Mouse (Mus musculus) testis, postnatal 14 days (tissue): ENCODE data around the gene Otc.

Experiments used
- DNase-seq: peaks from one replicate; pipeline ENCODE4 v3.0.0; 2021; ENCODE audit warnings: low spot score

The Otc gene

GRCm38 (mm10) chrX:10251852-10252504, at the start of gene Otc:
Otc (plus strand) TSS chrX:10252305.
- no peak for DNase-seq

DNA sequence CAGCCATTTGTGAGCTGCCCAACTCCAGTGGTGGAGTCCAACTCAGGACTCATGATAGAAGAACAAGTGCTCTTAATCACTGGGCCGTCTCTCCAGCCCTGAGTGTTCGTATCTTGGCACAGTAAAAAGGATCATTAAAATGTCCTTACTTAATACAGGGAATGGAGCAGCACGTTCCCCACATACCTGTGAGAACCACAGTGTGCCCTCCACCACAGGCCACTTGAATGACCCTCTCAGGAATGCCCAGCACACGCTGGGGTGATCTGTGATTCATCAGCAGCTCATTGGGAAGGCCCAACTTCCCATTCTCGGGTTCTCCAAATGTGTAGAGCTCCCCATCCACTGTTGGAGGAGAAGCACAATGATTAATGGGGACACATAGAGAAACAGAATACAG, 46.2 kb upstream of the Otc start:
- DNase-seq: no peak

DNA sequence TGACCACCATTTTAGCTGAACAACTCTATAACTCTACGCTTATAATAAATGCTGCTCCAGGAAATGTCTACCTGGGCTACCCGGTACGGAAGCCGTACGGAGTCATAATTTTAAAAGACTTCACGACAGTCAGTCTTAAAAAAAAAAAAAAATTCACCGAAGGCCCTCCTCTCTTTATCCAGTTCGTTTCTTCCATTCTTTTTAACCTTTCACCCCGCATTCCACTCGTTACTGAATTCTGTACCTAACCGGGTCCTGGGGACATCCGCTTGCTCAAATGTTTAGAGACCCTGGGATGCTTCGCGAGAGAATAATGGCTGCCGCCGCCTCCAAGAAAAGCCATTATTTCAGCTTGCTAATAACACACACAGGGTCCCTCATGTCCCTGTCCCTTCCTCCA, 36.1 kb upstream of the Otc start:
- DNase-seq: peak; percentile 26

GRCm38 (mm10) chrX:10216410-10216949, 35.6 kb upstream of the Otc start, which contains the start of gene Rpgr:
Rpgr (minus strand) TSS chrX:10216920.
- peak; percentile 91 for DNase-seq

DNA sequence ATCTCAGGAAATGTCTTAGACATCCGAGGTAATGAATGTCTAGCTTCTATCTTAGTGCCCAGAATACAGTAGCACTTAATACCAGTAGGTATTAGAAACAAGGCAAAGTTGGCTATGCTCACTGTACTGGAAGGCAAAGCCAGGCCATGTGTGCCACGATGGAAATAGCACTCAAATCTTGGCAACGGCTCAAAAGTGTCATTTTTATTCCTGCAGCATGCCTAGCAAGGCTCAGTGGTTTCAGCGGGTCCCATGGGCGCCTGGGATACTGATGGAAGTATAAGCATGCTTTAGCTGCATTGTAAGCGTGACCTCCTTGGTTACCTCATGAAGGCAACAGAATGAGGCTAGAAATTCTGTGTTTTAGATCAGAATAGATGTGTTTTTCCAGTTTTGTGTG, 32.8 kb upstream of the Otc start:
- DNase-seq: no peak

GRCm38 (mm10) chrX:10233051-10233450, 19.1 kb upstream of the Otc start:
- no peak for DNase-seq

GRCm38 (mm10) chrX:10234617-10235016, 17.5 kb upstream of the Otc start:
- no peak for DNase-seq

GRCm38 (mm10) chrX:10239515-10239914, 12.6 kb upstream of the Otc start:
- no peak for DNase-seq

GRCm38 (mm10) chrX:10243916-10244315, 8.2 kb upstream of the Otc start:
- no peak for DNase-seq

- DNase-seq: no peak
Observed at GRCm38 (mm10) chrX:10251357-10251756, 748 bp upstream of the Otc start.

DNA sequence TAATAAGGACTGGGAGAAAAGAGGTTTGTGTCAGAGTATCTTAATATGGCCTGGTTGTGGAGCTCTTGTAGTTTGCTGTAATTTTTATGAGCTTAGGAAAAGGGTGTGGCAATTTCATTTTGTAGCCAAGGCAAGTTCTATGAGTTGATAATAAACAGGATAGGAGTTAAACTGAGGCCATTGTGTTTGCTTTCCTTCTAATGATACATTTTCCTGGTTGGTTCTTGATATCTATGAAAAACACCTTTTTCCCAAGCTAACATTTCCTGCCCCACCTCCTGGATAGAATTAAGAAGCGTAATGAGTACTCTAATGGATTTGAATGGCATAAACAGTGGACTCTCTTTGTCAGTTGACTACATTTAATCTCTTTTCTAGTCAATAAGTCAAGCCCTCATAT, 5.7 kb downstream of the Otc start:
- DNase-seq: no peak

- DNase-seq: no peak
Observed at GRCm38 (mm10) chrX:10258260-10258659, 6.2 kb downstream of the Otc start.

DNA sequence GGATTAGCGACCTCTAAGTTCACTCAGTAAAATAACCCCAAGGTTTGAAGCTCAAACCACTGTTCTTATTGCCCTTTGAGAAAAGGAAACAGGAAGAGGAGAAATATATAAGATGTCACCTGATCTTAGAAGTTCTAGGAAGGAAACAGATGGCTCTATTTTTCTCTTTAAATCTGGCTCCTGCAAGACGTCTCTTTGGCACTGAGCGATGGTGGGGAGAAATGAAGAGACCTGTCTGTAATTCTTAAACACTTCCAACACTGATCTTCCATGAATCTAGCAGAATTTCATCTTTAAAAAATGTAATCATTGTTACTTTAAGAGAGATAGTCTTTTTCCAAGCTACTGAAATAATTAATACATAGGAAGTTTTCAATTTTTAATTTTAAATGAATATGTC, 16.2 kb downstream of the Otc start:
- DNase-seq: no peak

DNA sequence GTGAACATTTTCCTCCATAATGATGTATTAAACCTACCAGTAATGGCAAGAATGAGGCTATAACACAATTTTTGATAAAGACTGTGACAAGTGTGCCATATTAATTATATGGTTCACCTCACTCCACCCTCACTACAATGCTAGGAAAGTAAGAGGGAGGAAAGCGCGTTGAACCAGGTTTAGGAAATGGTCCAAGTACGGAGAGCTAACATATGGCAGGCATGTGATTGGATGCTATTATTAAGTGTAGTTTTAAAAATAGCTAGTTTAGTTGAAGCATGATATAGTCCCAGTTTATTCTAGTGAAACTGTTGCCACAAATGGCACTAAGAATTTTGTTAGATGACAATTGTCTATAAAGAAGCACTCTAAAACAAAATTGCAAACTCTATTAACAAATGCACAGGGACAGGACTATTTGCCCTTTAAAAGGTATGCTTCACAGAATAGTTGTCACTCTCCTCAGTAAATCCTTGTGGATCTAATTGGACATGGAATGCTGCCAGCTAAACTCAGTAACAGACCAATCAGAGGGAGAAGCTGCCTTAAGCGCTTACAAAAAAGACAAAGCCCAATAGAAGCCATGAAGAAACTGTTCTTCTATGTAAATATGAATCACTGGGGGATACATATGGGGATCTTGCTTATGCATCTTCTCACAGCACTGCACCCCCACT, 16.8 kb downstream of the Otc start:
- DNase-seq: no peak

GRCm38 (mm10) chrX:10297341-10297740, 45.2 kb downstream of the Otc start:
- peak; percentile 4 for DNase-seq

DNA sequence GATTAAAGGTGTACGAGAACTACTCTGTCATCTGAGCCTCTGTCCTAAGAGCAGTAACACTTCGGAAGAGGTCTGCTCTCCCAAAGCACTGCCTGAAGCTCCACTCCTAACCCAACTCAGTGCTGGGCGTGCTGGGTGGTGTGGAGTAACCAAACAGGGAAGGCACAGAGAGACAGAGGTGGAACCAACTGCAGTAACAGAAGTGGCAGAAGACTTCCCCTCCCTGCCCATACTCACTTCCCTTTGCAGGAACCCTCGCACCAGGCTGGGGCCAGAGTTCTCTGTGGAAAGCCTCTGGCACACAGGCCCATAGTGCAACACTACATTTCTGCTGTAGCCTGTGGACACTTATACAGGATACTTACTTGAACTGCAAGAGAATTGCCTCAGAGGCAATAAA, 66.1 kb downstream of the Otc start:
- DNase-seq: no peak

GRCm38 (mm10) chrX:10330246-10330645, 78.1 kb downstream of the Otc start:
- no peak for DNase-seq

- DNase-seq: no peak
Observed at GRCm38 (mm10) chrX:10331749-10332148, 79.6 kb downstream of the Otc start.

DNA sequence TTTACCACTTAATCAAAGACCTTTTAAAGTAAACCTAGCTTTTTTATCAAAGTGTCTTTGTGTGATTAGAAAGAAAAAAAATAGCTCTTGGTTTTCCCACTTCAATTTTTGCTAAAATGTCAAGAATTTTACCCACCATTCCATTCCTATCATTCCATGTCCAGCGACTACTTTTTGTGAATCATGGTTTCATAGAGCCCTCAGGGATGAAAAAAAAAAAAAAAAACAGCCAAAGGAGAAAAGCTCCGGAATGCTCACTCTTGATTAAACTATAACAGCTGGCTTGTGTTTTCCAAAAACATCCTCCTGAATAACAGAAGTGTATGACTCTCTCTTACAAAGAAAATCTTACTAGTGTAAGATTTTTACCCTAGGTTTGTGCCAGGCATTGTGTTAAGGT, 84.7 kb downstream of the Otc start:
- DNase-seq: no peak

DNA sequence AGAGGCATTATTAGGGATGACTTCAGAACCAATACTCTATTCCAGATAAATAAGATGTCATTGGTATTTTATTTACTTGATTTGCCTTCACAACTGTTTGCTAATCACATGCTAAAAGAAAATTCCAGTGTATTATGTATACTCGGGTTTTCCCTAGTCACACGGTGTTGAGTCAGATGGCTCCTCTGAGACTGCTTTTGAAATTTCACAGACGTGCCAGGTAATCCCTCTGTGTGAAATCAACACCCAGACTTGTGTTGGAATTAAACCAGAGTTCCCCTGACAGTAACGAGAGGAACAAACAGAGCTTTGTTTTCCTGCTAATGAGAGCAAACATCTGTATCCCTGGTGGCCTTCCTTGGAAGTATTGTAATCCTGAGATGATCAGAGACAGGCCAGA, 103.8 kb downstream of the Otc start:
- no peak for DNase-seq
